Mouse (Mus musculus) CH12.LX (cell line): ENCODE measurements at regions not wholly inside any gene's neighbourhood (a gene's known extent, or its start where the extent isn't known, plus 50 kb on each side); places are given as distances from the start of the nearest gene placed in this dataset.
"Not testable (repeated sequence)": the region's sequence is repeated elsewhere in the genome, so short reads cannot be mapped to it uniquely, and the experiment has no call there.

ENCODE experiments used
- DNase-seq: peaks from one replicate; pipeline ENCODE4 v3.0.0-alpha.2; 2013; ENCODE audit errors: extremely low read depth
- H3K27ac ChIP-seq: 2 replicates; pipeline ENCODE4 v1.5.1; 2012; ENCODE audit warnings: low read depth, mild to moderate bottlenecking, control low read depth, moderate library complexity; ENCODE audit not compliant: insufficient read depth
- H3K27me3 ChIP-seq: replicated peaks from 2 replicates; pipeline ENCODE3; 2012; ENCODE audit warnings: inconsistent platforms
- H3K36me3 ChIP-seq, 2 experiments: replicated peaks in 1 of 2; 2 replicates each; pipeline versions ENCODE3 to v1.6.1; 2012; ENCODE audit warnings: inconsistent platforms in 1 of 2, low read length in 1 of 2, mild to moderate bottlenecking in 1 of 2, mixed read lengths in 1 of 2, moderate library complexity in 1 of 2; ENCODE audit not compliant: control insufficient read depth in 1 of 2, insufficient read depth in 1 of 2
- H3K4me1 ChIP-seq, 2 experiments: 2 replicates each; pipeline ENCODE4 v1.6.1; 2012; ENCODE audit warnings: inconsistent platforms in 1 of 2, moderate library complexity in 1 of 2; ENCODE audit not compliant: insufficient read depth in 2 of 2, control insufficient read depth in 1 of 2
- H3K4me2 ChIP-seq: 2 replicates; pipeline ENCODE4 v1.6.1; 2012; ENCODE audit warnings: low read depth, mild to moderate bottlenecking, control low read depth; ENCODE audit not compliant: poor library complexity, insufficient read depth, severe bottlenecking
- H3K4me3 ChIP-seq, 3 experiments: fragments of 150-350 bp in 1 of 3; sonication (generic) in 1 of 3; replicated peaks in 1 of 3; 2 replicates each; pipeline versions ENCODE3 to v1.5.1; 2011 to 2012; ENCODE audit warnings: low read depth in 2 of 3, low read length in 2 of 3, mild to moderate bottlenecking in 2 of 3, moderate library complexity in 2 of 3, control low read depth in 1 of 3, improper control_type of control experiment in 1 of 3, inconsistent platforms in 1 of 3, mixed read lengths in 1 of 3; ENCODE audit not compliant: poor library complexity in 1 of 3
- H3K79me2 ChIP-seq: replicated peaks from 2 replicates; pipeline ENCODE4 v1.6.1; 2012; ENCODE audit warnings: mild to moderate bottlenecking, moderate library complexity; ENCODE audit not compliant: control insufficient read depth, poor library complexity, insufficient read depth, severe bottlenecking; ENCODE audit errors: extremely low read depth
- H3K9ac ChIP-seq: 2 replicates; pipeline ENCODE4 v1.6.1; 2012; ENCODE audit warnings: low read depth, mild to moderate bottlenecking, control low read depth, moderate library complexity; ENCODE audit not compliant: insufficient read depth
- H3K9me3 ChIP-seq: replicated peaks from 2 replicates; pipeline ENCODE3; 2012; ENCODE audit warnings: low read length, inconsistent platforms, mixed read lengths
- CHD1 ChIP-seq: IDR thresholded peaks from 2 replicates; pipeline ENCODE4 v1.6.1; 2012; ENCODE audit warnings: low read depth, low read length, improper control_type of control experiment, inconsistent platforms
- E2F4 ChIP-seq: IDR thresholded peaks from 2 replicates; pipeline ENCODE4 v1.6.1; 2011; ENCODE audit warnings: low read depth, low read length, improper control_type of control experiment; ENCODE audit not compliant: insufficient replicate concordance
- ELF1 ChIP-seq: IDR thresholded peaks from 2 replicates; pipeline ENCODE4 v1.6.1; 2014; ENCODE audit warnings: low read depth, mild to moderate bottlenecking, inconsistent platforms, low read length, improper control_type of control experiment
- GABPA ChIP-seq: IDR thresholded peaks from 2 replicates; pipeline ENCODE4 v1.6.1; 2012; ENCODE audit warnings: low read depth, low read length, improper control_type of control experiment, inconsistent platforms; ENCODE audit not compliant: insufficient replicate concordance
- HCFC1 ChIP-seq: IDR thresholded peaks from 2 replicates; pipeline ENCODE4 v1.6.1; 2012; ENCODE audit warnings: low read depth, mild to moderate bottlenecking, inconsistent platforms, low read length, improper control_type of control experiment
- MAFK ChIP-seq: IDR thresholded peaks from 2 replicates; pipeline ENCODE4 v1.6.1; 2011; ENCODE audit warnings: low read length, improper control_type of control experiment; ENCODE audit not compliant: insufficient replicate concordance
- MAX ChIP-seq: IDR thresholded peaks from 2 replicates; pipeline ENCODE4 v1.6.1; 2011; ENCODE audit warnings: low read length, improper control_type of control experiment
- MEF2A ChIP-seq: IDR thresholded peaks from 2 replicates; pipeline ENCODE4 v1.6.1; 2014; ENCODE audit warnings: low read depth, mild to moderate bottlenecking, inconsistent platforms, low read length, improper control_type of control experiment, borderline replicate concordance
- MYC ChIP-seq: IDR thresholded peaks from 2 replicates; pipeline ENCODE4 v1.6.1; 2011; ENCODE audit warnings: low read depth, mild to moderate bottlenecking, improper control_type of control experiment, low read length
- PAX5 ChIP-seq: IDR thresholded peaks from 2 replicates; pipeline ENCODE4 v1.6.1; 2012; ENCODE audit warnings: low read length, inconsistent platforms, mixed read lengths
- POLR2A ChIP-seq: IDR thresholded peaks from 2 replicates; pipeline ENCODE4 v1.6.1; 2011; ENCODE audit warnings: low read depth, mild to moderate bottlenecking, improper control_type of control experiment, low read length
- RAD21 ChIP-seq: IDR thresholded peaks from 2 replicates; pipeline ENCODE4 v1.6.1; 2011; ENCODE audit warnings: low read depth, mild to moderate bottlenecking, low read length, improper control_type of control experiment, moderate library complexity
- SIN3A ChIP-seq: IDR thresholded peaks from 2 replicates; pipeline ENCODE4 v1.6.1; 2012; ENCODE audit warnings: low read length, improper control_type of control experiment, inconsistent platforms
- TBP ChIP-seq: conservative IDR thresholded peaks from 2 replicates; pipeline ENCODE4 v1.6.1; 2011; ENCODE audit warnings: low read depth, low read length, improper control_type of control experiment
- ZC3H11A ChIP-seq: IDR thresholded peaks from 2 replicates; pipeline ENCODE4 v1.6.1; 2012; ENCODE audit warnings: low read depth, mild to moderate bottlenecking, inconsistent platforms, low read length, improper control_type of control experiment
- ZMIZ1 ChIP-seq: IDR thresholded peaks from 2 replicates; pipeline ENCODE4 v1.6.1; 2012; ENCODE audit warnings: low read depth, mild to moderate bottlenecking, inconsistent platforms, low read length, improper control_type of control experiment
- dilution Hi-C: fragments of 300-500 bp; cut with MboI; formaldehyde crosslinking; loops from 2 replicates; pipeline ENCODE4 v1.14.3; 2020; ENCODE audit warnings: low sequenced_read_pairs; ENCODE audit not compliant: extremely low pct_unique_long_range_greater_than_20kb, extremely low pct_ligation_motif_present
- in situ Hi-C: fragments of 300-500 bp; cut with MboI; formaldehyde crosslinking; loops from 3 replicates; pipeline ENCODE4 v1.14.3; 2019; ENCODE audit warnings: low sequenced_read_pairs, low pct_ligation_motif_present, low pct_unique_long_range_greater_than_20kb, mixed read lengths

DNA sequence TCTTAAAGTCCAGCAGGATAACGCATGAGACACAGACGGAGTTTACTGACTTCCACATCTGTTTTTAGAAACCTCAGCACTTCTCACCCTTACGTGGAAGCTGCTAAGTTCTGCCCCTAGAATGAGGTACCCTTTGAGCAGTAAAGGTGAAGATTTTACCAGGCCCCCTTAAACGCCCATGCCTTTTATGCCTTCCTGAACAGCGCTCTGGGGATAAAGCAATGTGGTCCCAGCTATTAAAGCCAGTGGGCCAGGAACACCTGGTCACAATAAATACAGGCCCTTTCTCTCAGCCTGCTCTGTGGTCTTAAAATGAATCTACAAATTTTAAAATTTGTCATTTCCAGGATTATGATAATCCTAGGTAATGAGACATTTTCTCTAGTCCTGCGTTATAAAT is 57.9 kb downstream of the Llph start:
- in situ Hi-C loops (no loop called here), dilution Hi-C loops (no loop called here)
- H3K4me1 ChIP-seq: no peaks in the 10 kb centered on the region
- no peaks in the 10 kb centered on the region for H3K9me3 ChIP-seq
- no peak for TF ChIP-seq ZC3H11A
- no peak for TF ChIP-seq MYC
- TF ChIP-seq CHD1: no peak
- no peak for TF ChIP-seq ZMIZ1
- no peak for TF ChIP-seq SIN3A
- no peak for TF ChIP-seq POLR2A
- no peak for TF ChIP-seq MAX
- no peak for TF ChIP-seq E2F4
- no peak for TF ChIP-seq HCFC1
- TF ChIP-seq MEF2A: no peak
- no peaks in the 10 kb centered on the region for H3K27me3 ChIP-seq
- no peak overlapping the region for H3K27ac ChIP-seq
- no peak for DNase-seq
- H3K4me3 ChIP-seq: no peak overlapping the region
- H3K36me3 ChIP-seq: no peaks in the 10 kb centered on the region
- no peak overlapping the region for H3K4me2 ChIP-seq
- no peaks in the 10 kb centered on the region for H3K79me2 ChIP-seq
- no peak overlapping the region for H3K9ac ChIP-seq

DNA sequence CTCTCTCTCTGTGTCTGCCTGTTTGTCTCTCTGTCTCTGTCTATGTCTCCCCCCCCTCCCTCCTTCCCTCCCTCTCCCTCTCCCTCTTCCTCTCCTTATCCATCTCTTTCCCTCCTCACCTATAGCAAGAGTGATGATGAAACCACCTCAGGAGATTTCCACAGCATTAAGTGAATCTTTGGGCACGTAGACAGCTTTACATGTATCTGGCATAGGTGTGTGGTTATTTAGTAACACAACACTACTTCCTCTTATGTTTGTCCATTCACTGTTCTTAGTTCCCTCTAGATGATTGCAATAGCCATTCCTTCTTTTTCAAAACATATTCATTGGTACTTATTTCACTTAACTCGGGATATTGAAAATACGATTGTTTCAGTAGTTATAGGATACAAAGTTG is 65.0 kb downstream of the Llph start:
- in situ Hi-C loops: no loop called here
- Histone ChIP-seq H3K4me3 (no peak overlapping the region), H3K9me3 (no peaks in the 10 kb centered on the region), H3K27me3 (no peaks in the 10 kb centered on the region), H3K4me1 (no peaks in the 10 kb centered on the region), H3K79me2 (no peaks in the 10 kb centered on the region)
- no peak for DNase-seq
- dilution Hi-C loops: no loop called here
- TF ChIP-seq TBP (no peak), ELF1 (no peak), PAX5 (no peak), GABPA (no peak), SIN3A (no peak), MEF2A (no peak), MAFK (no peak), POLR2A (no peak), RAD21 (no peak)
- TF ChIP-seq, all 38 proteins: peak for 0
- Histone ChIP-seq H3K27ac (no peak overlapping the region), H3K4me2 (no peak overlapping the region), H3K9ac (no peak overlapping the region), H3K36me3 (no peaks in the 10 kb centered on the region)

DNA sequence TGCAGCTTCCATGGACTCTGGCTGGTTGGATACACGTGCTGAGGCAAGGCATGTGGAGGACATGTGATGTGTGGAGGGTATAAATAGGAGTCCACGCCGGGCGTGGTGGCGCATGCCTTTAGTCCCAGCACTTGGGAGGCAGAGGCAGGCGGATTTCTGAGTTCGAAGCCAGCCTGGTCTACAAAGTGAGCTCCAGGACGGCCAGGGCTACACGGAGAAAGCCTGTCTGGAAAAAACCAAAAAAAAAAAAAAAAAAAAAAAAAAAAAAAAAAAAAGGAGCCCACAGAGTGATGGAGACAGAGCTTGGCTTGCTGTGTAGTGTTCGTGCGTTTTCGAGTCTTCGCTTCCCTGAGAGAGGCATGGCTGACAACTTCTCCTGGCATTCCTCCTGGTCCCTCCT is 66.5 kb downstream of the Llph start:
- H3K9me3 ChIP-seq, H3K4me3 ChIP-seq, H3K27me3 ChIP-seq, H3K9ac ChIP-seq, H3K79me2 ChIP-seq, dilution Hi-C loops, in situ Hi-C loops, DNase-seq, H3K27ac ChIP-seq, H3K4me1 ChIP-seq, H3K4me2 ChIP-seq, H3K36me3 ChIP-seq: not testable (repeated sequence)
